Mouse (Mus musculus): ENCODE results near the gene Hpse2.
"Not testable (repeated sequence)": the region's sequence is repeated elsewhere in the genome, so short reads cannot be mapped to it uniquely, and the experiment has no call there.

Hpse2 gene

DNA sequence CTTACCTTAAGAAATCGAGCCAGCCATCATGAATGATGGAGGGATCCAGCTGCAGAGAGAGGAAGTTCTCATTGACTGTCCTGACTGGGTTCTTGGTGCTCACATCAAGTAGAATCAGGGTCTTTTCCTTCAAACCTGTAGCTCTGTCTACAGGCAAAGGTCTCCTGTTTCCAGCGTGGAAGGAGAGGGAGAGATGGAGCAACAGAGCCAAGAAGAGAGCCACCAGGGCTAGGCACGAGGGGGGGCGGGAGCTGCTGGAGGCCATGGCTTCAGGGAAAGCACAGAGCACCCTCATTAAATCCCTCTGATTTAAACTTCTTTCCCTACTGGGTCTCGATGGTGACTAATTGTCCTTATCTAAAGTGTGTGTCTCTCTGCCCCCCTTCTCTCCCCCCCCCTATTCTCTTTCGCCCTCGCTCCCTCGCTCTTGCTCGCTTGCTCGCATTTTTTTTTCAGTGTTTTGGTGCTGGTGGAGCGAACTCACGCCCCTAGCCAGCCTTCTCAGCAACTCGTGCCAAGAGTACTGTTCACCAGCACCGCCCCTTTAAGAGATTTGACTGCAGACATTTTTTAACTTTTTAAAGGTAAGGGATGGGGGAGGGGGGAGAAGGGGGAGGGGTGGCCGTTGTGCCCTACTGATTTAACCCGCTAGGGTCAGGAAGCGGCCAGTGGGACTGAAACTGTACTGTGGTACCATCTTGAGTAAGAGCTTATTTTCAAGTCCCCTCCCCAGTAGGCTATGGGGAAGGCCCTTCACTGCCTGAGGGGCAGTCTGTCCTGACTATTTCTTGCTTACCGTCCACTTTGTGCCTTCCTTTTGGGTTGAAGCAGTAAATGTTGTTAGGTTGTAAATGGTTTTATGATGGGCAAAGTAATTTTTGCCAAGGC lies at the start of gene Hpse2:
TSS of gene Hpse2 (minus strand) at position 339 of the 888 bp plus-strand sequence.
- no peak for DNase-seq (ENCODE audit: low spot score in 2 of 2)

DNA sequence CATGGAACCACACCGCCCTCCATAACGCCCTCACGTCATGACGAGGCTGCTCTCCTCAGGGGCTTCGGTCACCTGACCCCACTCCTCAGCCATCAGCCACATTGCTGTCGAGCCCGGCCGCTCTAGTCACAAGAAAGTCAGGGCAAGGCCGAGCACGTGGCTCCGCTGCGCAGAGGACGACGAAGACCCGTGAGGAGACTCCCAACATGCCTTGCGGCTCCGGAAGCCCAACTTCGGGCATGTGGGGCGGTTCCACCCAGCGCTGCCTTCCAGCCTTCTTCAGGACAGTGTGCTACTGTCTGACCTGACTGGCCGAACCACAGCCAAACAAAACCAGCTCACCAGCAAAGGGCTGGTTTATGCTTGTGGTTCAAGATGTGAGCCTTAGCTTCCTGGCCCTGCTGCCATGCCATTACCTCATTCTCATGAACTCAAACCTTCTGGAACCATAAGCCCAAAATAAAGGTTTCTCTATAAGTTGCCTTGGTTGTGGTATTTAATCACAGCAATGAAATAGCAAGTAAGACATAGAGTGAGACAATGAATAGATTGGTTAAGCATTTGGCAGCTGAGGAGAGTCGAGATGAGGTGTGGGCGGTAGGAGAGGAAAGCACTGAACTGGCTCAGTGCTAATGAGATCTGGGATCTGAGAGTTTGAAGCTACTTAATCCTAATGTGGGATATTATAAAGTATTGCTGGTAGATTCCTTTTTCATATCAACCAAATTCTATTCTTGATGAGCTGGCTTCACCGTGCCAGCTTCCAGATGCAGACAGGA lies 39.5 kb upstream of the Hpse2 start:
- DNase-seq (ENCODE audit: low spot score in 2 of 2) = no peak

DNA sequence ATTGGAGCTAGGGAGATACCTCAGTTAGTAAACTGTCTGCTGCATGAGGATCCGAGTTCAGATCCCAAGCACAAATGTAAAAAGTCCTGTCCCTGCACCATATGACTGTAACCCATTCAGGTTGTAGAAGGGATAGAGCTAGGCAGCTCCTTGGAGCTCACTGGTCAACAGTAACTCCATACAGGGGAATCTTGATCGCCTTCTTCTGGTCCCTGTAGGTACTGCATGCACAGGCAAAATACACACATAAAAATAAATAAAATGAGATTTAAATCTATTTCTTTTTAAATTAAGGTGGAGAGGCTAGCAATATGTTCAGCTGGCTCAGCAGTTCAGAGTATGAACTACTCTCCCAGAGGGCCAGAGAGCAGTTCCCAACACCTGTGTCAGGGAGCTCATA lies 35.9 kb upstream of the Hpse2 start:
- no peak for DNase-seq (ENCODE audit: low spot score in 2 of 2)

DNA sequence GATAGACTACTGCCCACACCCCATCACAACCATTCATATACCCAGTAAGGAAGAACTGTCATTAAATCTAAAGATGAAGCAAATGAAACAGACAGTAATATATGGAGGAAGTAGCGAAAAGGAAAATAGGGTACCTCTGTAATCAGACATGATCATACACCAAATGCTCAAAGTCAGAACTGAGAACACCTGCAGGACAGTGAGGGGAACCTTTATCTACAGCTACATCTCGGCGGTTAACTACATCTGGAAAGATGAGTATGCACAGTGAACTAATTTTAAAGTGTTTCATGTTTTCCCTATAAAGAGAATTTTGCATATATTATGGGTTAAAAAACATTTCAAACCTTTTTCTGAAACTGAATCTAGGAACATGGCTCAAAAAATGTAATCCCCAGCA lies 32.4 kb upstream of the Hpse2 start:
- no peak for DNase-seq (ENCODE audit: low spot score in 2 of 2)

DNA sequence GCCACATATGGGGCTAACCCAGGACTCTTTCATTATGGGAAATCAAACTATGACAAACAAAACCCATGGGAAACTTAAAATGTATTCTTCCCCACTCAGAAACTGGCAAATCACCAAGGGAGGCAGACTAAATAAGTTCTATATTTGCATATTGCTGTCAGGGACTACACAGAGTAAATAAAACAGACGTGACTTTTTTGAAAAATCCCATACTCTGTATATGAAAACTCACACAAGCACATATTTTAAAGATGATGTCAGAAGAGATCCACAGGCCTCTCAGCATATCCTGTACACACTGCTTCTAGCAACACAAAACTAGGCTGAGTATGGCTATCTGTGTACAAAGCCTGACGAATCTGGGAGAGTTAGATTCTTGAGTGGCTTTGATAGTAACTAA lies 27.4 kb upstream of the Hpse2 start:
- DNase-seq (ENCODE audit: low spot score in 2 of 2) = no peak

DNA sequence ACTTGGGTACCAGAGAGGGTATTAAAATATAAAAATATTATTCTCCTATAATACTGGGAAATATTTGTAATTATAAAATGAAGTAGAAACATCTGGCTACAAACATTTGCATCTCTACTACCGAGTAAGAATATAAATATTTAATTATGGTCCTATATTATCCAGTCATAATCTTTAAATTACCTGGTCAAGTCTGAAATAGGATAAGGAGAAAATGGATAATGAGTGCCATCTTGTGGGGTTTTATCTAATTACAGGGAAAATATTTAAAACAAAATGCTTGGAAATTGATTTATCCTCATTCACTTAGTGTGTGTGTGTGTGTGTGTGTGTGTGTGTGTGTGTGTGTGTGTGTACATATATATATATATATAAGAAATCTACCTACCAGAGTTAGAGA lies 19.0 kb upstream of the Hpse2 start:
- no peak for DNase-seq (ENCODE audit: low spot score in 2 of 2)

DNA sequence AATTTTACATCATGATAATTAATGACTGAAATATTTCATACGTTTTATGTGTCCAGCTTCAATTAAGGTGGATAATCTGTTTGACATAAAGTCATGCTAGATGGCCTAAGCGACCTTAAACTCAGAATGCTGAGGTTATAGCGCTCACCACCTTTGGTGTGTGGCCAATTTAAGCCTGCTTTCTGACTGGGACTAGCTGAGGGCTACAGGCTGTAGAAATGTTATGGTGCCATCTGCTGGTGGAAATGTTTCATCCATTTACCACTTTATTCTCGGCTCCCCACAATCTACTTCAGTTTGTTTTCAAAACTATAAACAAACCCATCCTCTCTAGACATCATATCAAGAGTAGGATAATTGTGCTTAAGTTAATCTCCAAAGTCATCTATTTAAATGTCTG lies 8.2 kb upstream of the Hpse2 start:
- DNase-seq (ENCODE audit: low spot score in 2 of 2) = peak in 1 of 2 experiments; percentile 3

DNA sequence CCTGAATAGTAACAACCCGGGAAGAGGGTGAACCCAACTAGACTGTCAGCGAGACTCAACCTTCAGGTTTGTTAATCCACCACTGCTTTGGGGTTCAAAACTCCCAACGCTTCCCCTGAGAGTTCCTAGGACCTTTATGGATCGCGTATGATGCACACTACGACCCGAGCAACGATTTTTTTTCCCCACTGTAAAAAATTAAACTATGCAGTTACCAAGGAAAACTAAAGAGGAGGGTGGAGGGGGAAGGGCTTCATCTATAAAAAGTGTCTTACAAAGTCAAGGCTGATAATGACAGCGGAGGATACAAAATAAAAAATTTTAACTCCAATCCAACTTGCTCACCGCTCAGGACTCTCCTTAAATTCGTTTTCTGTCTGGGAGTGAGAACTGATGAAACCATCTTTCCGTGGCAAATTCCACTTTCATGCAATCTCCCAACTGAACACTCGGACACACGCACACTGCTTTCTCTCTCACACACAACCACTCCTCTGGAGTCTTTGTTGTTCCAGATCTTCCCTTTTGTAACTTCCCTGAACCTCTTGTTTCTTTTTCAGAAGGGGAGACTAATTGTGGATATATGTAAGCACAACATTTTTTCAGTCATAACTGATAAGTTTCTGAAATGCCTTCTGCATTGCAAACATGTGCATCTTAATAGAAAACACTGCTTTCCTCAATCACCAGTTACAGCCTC lies 934 bp downstream of the Hpse2 start:
- DNase-seq (ENCODE audit: low spot score in 2 of 2) = no peak

DNA sequence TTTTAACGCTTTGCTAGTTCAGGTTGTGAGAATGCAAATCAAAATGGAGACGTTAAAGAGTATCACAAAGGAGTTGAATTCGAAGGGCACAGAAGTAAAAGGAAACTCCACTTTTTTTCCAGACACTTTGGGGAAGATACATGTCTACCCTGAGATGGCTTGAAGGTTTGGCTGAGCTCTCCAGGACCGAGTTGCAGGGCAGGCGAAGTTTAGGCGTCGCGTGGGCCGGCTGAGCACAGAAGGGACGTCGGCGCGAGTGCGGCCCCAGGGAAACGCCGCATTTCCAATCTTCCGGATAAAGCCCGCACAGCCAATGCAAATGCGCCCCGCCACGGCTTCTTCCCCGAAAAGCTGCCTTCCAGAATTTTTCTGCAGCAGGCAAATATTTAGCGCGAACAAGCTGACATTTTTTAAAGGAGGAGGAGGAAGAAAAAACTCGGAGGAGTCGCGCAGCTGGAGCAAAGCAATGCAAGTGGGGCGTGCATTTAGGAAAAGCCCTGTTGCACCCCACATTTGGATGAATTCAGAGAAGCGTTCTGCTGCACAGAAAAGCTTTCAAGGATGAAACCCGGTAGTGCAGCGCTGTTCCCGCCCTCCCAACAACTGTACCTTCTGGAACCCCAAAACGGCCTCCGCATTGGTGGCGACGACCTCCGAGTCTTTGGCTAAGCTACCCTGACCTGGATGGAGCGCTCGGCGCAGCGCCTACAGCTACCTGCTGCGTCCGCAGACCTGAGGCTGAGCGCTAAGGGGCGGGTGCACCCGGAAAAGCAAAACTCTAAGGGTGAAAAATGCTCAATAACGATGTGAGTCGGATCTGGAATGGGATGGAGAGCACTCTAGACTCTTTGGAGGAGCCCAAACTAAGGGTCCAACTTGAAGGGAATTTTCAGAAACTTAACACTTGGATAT lies 1.9 kb downstream of the Hpse2 start:
- DNase-seq (ENCODE audit: low spot score in 2 of 2) = no peak

DNA sequence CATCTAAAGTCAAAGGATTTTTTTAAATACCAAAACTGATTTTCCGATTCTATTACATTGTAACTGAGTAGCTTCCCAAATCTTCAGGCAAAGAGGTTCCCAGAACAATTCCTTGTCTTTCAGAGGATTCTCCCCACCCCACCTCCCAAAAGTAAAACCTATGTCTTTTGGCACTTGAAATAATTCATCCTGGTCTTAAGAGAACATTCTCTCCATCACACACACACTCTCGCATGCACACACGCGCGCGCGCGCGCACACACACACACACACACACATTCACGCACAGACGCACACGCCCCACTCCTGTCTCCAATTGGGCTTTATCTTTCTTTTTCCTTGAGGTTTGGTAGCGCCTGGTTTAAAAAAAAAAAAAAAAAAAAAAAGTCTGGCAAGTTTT lies 2.7 kb downstream of the Hpse2 start:
- DNase-seq (ENCODE audit: low spot score in 2 of 2) = no peak

DNA sequence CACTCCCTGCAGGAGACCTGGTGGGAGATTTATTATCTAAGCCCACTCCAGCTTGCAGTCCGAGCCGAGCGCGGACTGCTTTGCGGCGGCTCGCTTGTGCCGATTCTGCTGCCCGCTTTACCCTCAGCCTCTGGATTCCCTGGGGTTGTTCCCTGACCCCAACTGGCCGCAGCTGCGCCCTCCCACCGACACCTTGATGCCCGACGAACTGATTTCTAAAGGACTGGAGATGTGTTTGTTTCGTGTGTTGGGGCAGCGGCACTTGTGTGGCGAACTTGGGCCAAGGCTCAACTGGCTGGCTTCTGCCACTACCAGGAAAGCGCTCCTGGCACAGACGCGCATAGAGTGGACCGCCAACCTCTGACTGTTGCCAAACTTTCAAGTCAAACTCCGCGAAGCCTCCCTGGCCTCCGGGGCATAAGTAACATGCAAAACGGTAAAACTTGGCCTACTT lies 3.1 kb downstream of the Hpse2 start:
- peak in 1 of 2 experiments; percentile 31 for DNase-seq (ENCODE audit: low spot score in 2 of 2)

DNA sequence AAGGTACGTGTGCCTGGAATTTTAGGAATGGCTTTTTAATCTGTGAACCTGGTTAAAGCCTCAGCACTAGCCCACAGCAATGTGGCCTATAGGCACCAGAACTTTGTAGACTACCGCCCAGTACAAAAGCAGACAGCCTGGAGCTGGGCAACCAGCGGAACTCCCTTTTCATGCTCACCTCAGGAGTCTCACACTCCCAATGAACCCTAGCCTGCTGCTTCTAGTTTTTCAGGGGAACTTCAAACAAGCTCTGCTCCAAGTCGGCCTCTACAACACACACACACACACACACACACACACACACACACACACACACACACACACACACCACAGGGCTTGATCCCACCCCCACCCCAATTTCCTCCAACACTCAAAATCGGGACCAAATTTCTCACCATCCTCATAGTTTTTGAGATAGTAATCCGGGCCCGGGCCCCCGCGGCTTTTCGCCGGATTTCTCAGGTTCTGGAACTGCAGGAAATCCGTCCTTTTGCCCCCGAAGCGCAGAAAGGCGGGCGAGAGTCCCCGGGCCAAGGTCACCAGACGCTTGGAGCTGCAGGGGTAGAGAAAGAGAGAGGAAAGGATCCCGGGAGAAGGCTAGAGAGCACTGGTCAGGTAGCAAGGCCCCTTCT lies 3.7 kb downstream of the Hpse2 start:
- no peak for DNase-seq (ENCODE audit: low spot score in 2 of 2)

DNA sequence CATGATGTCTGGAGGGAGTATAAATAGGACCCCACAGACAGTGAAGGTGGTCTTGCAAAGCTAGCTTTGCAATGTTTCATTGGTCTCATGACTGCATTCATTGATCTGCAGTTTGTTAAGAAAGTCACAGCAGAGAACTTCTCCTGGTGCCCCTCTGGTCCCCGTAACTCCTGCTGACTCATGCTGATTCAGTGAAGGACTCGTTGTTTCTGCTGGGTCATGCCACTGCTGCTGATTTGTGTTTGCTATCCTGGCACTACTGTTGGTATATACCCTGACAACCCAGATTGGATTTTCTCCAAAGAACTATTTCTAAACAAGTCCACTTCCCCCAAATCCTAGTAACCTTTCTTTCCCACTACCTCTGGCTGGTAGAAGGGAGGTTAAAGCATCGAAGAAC lies 29.3 kb downstream of the Hpse2 start:
- DNase-seq (ENCODE audit: low spot score in 2 of 2) = no peak

DNA sequence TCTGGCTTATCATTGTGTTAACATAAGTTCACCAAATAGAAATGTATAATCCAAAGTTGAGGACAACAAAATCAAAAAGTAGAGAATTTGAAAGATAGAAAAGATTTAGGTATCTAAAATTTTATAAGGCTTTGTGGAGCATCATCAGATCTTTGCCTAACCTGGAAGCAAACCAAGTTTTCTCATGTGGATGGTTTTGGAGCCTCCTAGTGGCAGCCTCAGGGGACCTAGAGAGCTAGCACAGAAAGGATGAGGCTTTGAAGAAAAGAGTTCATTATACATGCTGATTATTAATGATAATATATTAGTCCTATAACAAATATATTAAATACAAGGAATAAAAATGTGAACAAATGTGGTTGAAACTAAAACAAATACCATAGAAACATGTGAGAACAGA lies 77.0 kb downstream of the Hpse2 start:
- DNase-seq (ENCODE audit: low spot score in 2 of 2) = peak; percentile 15 to 19

DNA sequence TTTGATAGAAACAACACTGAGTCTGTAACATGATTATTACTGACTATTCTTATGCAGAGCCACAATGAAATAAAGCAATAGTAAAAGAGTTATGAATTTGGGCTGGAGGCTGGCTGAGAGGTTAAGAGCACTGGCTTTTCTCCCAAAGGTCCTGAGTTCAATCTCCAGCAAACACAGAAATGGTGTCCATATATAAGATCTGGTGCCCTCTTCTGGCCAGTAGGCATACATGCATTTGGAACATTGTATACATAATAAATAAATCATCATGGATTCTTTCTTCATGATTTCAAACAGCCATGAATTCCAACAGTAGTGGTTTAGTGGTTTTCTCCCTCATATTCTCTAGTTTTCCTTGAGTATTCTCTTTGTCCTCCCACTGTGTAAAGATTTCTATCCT lies 81.4 kb downstream of the Hpse2 start:
- no peak for DNase-seq (ENCODE audit: low spot score in 2 of 2)

DNA sequence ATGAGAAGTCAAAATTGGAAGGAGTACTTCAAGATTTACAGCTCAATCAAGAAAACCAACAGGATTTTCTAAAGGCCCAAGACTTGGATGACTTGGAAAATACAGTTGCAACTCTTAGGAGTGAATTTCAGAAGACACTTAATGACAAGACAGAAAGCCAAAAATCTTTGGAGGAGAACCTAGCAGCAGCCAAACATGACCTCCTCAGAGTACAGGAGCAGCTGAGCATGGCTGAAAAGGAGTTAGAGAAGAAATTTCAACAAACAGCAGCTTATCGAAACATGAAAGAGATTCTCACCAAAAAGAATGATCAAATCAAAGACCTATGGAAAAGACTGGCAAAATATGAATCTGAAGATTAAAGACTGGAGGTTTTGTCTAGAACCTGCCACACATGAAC lies 106.8 kb downstream of the Hpse2 start:
- DNase-seq (ENCODE audit: low spot score in 2 of 2) = not testable (repeated sequence)

DNA sequence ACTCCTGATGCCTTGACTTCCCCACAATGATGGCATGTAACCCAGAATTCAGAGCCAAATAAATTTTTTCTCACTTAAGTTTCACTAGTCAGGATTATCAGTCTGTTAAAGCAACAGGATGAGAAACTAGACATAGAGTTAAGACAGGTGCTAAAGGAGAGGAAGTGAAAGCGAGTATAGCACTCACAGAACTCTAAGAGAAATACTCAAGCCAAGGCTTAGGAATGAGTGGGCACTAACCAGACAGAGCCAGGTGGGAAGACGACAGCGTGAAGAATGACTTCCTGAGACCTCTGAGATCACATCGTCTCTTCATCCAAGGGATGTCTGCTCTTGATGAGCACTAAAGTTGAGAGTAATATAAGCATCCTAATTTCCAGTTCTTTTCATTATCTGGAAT lies 144.2 kb downstream of the Hpse2 start:
- no peak for DNase-seq (ENCODE audit: low spot score in 2 of 2)

DNA sequence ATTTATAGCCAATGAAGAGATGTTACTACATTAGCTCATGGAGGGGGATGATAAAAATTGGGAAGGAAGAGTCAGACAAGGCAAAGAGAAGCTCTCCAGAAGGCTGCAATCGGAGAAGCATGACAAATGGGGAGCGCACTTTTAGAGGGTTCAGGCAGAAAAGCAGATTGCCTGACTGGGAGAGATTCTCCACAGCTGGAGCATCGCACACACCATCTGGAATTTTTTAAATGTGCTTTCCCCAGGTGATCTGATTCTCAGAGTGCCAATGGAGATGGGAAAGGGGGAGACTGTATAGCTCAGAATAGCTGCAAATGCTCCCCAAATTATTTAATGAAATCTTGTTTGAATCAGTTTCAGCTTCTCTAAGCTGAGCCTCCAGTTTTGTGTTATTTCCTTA lies 156.4 kb downstream of the Hpse2 start:
- DNase-seq (ENCODE audit: low spot score in 2 of 2) = no peak

DNA sequence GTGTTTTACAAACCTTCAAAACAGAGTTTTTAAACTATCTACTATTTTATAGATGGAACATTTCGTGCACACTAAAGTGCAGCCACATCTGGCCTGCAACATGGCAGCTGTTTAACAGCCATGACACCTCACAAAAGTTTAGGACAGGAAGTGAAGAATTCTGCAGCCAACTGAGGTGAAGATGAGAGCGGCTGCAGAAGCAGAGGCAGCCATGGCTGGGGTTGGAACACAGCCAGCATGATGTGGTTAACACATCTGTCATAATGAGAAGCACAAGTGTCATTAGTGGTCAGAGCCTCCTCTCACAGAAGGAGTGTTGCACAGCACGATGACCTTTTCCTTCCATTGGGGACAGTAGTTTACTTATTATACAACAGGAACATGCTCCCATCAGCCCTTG lies 194.6 kb downstream of the Hpse2 start:
- no peak for DNase-seq (ENCODE audit: low spot score in 2 of 2)

DNA sequence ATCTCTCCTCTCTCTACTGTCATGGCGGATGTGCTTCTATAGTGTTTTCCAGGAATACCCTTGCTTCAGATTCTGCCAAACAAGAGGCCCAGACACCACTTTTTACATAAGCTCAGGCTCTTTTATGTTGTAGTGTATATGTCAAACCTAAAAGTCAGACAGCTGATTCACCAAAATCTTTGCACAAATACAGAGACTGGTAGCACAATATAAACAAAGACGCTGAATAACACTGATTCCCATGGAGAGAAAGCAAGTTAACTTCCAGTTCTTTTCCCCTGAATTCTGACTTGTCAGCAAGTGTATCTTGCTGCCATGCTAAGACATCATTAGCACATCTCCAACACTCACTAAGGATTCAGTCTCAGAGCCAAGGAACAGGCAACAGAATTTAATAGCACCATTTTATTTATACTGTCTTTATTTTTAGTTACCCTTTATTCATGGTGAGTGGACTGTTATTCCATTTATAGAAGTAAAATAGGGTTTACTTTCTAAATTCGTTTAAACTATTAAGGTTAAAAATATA lies 212.7 kb downstream of the Hpse2 start:
- DNase-seq (ENCODE audit: low spot score in 2 of 2) = no peak
